Mouse (Mus musculus) left cerebral cortex, postnatal 10 days (tissue): ENCODE data around the gene Itprid1. TPM values are rescaled to one million over a fixed set of nuclear protein-coding genes. Genes with fewer than 3 reads are reported as not detected.

Experiments
- DNase-seq, 2 experiments: peaks; one replicate each; pipeline ENCODE4 v3.0.0; 2021 to 2022; ENCODE audit warnings: low spot score in 2 of 2, mixed read lengths in 1 of 2; ENCODE audit errors: extremely low spot score in 1 of 2
- intact Hi-C: fragments of 180-260 bp; cut with DNase I; formaldehyde crosslinking; loops from one replicate; pipeline ENCODE4 v1.15.1; 2025
- total RNA-seq, 2 experiments: library from RNA; stranded (reverse); gene quantifications; 2 replicates each; pipeline ENCODE4 v1.2.3; 2021

Gene Itprid1
- total RNA-seq, 2 experiments from 2014 or later, result 1.5 to 2.0 TPM

GRCm38 (mm10) chr6:56025533-56025932, 188.8 kb downstream of the Itprid1 start:
- DNase-seq, result peak in 1 of 2 experiments; percentile 33
- intact Hi-C loops, result no loop called here

DNA sequence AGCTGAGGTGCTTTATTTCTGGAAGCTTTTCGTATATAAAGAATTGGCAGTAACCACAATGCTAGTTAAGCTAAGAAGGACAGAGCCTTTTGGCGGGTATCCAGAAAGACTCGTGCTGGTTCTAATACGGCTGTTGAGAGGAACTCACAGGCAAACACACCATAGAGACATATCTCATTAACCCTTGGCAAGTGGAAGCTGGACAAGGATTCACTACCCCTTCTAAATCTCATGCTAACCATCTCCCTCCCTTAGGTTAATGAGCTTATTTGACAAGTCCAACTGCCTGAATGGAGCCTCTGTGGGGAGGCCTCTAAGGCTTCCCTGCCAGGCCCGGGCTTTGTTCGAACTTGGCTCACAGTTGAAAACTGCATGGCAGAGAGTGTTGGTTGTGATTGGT, 190.6 kb downstream of the Itprid1 start:
- intact Hi-C loops, result no loop called here
- peak in 1 of 2 experiments; percentile 25 for DNase-seq

DNA sequence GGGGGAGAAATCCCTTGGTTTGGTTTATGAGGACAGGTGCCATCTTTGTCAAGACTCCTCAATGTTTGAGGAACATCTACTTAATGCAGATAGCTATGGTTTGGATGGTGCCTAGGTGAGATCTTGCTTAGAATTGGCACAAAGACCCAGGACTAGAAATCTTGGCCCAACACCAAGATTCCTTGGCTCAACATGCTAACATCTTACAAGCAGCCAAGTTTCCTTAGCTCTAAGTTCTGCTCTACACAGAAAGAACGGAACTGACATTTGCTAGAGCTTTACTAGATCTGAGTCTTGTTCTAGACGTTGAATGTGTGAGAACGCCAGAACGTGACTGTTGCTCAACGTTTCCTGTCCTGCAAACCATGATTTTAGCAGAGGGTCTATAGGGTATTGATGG, 191.3 kb downstream of the Itprid1 start:
- intact Hi-C loops, result no loop called here
- DNase-seq, result peak in 1 of 2 experiments; percentile 31

Other genes with a start within 250 kb of the Itprid1 start
- 100 to 1,000 TPM in 1 of 2 experiments, 10 to 100 TPM in 1; 78.3 to 107 TPM for gene Neurod6, start 155.6 kb upstream of the Itprid1 start, total RNA-seq
- under 1 TPM in 1 of 2 experiments, not detected in 1; 0.26 TPM for gene Ppp1r17, start 180.6 kb downstream of the Itprid1 start, total RNA-seq